Mouse (Mus musculus): ENCODE data around the gene Dgat2.

Dgat2 gene

GRCm38 (mm10) chr7:99182432-99183172 is at the start of gene Dgat2:
Gene Dgat2 (minus strand): TSS chr7:99182719.
- DNase-seq: peak; percentile 94

GRCm38 (mm10) chr7:99230061-99230747 is 47.7 kb upstream of the Dgat2 start:
- DNase-seq: peak; percentile 47

GRCm38 (mm10) chr7:99229411-99229810 is 46.9 kb upstream of the Dgat2 start:
- DNase-seq: peak; percentile 58

- DNase-seq: no peak
Observed at GRCm38 (mm10) chr7:99228825-99229224, 46.3 kb upstream of the Dgat2 start.

- no peak for DNase-seq
Observed at GRCm38 (mm10) chr7:99227267-99227666, 44.7 kb upstream of the Dgat2 start.

GRCm38 (mm10) chr7:99226662-99227061 is 44.1 kb upstream of the Dgat2 start:
- DNase-seq: no peak

GRCm38 (mm10) chr7:99225421-99225820 is 42.9 kb upstream of the Dgat2 start:
- DNase-seq: peak; percentile 27

GRCm38 (mm10) chr7:99224648-99225190 is 42.2 kb upstream of the Dgat2 start:
- peak; percentile 87 for DNase-seq

- peak; percentile 28 for DNase-seq
Observed at GRCm38 (mm10) chr7:99224225-99224624, 41.7 kb upstream of the Dgat2 start.

GRCm38 (mm10) chr7:99217338-99218074 is 35.0 kb upstream of the Dgat2 start:
- DNase-seq: peak; percentile 45

GRCm38 (mm10) chr7:99215347-99215855 is 32.9 kb upstream of the Dgat2 start:
- DNase-seq: peak; percentile 60

GRCm38 (mm10) chr7:99214621-99215185 is 32.2 kb upstream of the Dgat2 start:
- DNase-seq: peak; percentile 43

GRCm38 (mm10) chr7:99213686-99214085 is 31.2 kb upstream of the Dgat2 start:
- DNase-seq: no peak

GRCm38 (mm10) chr7:99213056-99213455 is 30.5 kb upstream of the Dgat2 start:
- DNase-seq: no peak

- no peak for DNase-seq
Observed at GRCm38 (mm10) chr7:99208704-99209103, 26.2 kb upstream of the Dgat2 start.

- DNase-seq: no peak
Observed at GRCm38 (mm10) chr7:99206364-99206763, 23.8 kb upstream of the Dgat2 start.

GRCm38 (mm10) chr7:99202163-99202562 is 19.6 kb upstream of the Dgat2 start:
- DNase-seq: no peak

GRCm38 (mm10) chr7:99200290-99200689 is 17.8 kb upstream of the Dgat2 start:
- peak; percentile 30 for DNase-seq

- no peak for DNase-seq
Observed at GRCm38 (mm10) chr7:99199451-99200175, 17.1 kb upstream of the Dgat2 start.

- DNase-seq: no peak
Observed at GRCm38 (mm10) chr7:99198811-99199210, 16.3 kb upstream of the Dgat2 start.

- DNase-seq: no peak
Observed at GRCm38 (mm10) chr7:99194511-99194910, 12.0 kb upstream of the Dgat2 start.

GRCm38 (mm10) chr7:99193926-99194325 is 11.4 kb upstream of the Dgat2 start:
- no peak for DNase-seq

All from kidney, postnatal 14 days (tissue).